Mouse (Mus musculus) WW6 (cell line): Measurements from ENCODE around the gene Gm45713.
"Not testable (repeated sequence)": the region's sequence is repeated elsewhere in the genome, so short reads cannot be mapped to it uniquely, and the experiment has no call there.

Source experiments
- DNase-seq: peaks from one replicate; pipeline ENCODE4 v3.0.0-alpha.2; 2013; ENCODE audit warnings: low read depth, low spot score

The Gm45713 gene

DNA sequence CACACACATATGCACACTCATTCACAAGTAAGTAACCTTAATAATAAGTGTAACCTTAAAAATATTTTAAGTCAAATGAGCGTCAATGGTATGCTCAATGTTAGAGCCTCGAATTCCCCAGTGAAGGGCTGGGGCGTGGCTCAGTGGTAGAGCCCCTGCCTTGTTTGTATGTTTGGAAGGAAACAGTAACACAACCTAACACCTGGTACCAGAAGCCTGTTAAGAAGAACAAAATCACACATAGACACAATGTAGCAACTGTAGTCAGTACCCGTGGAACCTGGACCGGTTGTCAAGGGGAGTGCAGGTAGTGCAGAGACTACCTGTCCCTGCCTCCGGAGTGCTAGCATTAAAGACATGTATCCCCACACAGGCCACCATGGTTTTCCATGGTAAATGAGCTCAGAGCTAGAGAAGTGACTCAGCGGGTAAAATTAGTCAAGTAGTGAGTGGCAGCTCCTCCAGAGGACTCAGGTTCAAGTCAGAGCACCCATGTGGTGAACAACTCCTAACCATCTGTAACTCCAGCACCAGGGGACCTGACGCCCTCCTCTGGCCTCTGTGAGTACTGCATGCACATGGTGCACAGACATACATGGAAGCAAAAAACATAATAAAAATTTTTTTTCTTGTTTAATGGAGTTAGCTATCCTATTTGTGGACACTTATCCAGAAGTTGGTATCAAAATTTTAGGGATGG, 37.3 kb downstream of the Gm45713 start:
- DNase-seq: no peak

DNA sequence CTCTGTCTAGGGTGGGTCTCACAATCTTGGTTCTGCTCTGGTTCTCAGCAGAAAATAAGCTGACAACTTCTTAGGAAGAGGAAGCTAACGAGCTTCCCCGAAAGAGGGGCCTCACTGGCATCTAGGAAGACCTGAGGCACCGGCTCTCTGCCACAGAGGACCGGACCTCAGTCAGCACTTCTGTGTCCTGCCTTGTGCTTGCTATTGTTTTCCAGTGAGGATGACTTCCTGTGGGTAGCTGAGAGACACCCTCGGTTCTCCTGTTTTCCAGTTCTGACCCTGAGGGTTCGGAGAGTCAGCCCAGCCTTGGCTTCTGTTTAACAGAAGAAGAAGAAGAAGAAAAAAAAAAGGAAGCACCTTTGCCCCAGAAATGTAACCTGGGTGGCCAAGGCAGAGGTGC, 38.6 kb downstream of the Gm45713 start:
- DNase-seq: no peak

DNA sequence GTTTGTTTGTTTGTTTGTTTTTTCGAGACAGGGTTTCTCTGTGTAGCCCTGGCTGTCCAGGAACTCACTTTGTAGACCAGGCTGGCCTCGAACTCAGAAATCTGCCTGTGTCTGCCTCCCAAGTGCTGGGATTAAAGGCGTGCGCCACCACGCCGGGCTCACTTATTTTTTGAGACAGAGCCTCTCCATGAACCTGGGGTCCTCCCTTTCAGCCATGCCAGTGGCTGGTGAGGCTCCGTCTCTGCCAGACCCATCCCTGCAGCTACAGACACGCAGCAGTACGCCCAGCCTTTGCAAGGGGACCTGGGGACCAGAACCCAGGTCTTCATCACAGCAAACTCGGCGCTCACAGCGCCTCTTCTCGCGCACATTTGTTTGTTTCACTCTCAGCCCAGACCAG, 40.1 kb downstream of the Gm45713 start:
- DNase-seq: not testable (repeated sequence)

DNA sequence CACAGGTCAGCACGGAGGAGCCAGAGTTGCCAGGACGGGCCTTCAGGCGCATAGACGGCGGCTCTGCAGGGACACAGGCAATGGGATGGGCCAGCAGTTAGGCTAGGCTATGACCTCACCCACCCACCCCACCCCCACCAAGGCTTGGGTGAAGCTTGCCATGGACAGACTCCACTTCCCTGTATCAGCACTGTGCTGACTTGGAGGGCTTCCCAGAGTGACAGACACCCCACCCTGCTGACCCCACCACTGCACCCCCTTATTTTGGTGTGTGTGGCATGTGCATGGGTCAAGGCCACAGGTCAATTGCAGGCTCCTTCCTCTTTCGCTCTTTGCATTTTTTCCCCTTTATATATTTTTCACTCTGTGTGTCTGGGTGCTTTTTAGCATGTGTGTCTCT, 40.7 kb downstream of the Gm45713 start:
- DNase-seq: no peak

DNA sequence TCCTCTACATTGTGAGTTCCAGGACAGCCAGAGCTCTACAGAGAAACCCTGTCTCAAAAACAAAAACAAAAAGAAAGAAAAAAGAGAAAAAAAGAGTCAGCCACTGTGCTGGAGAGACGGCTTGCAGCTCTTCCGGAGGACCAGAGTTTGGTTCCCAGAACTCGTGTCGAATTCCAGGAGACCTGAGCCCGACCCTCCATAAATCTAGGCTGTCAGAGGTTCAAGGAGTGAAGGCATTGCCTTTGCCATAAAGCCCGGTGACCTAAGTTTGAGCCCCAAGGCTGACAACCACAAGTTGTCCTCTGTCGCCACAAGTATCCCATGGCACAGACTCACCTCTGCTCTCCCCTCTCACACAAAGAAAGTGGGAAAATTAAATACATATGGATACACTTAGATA, 41.9 kb downstream of the Gm45713 start:
- no peak for DNase-seq

DNA sequence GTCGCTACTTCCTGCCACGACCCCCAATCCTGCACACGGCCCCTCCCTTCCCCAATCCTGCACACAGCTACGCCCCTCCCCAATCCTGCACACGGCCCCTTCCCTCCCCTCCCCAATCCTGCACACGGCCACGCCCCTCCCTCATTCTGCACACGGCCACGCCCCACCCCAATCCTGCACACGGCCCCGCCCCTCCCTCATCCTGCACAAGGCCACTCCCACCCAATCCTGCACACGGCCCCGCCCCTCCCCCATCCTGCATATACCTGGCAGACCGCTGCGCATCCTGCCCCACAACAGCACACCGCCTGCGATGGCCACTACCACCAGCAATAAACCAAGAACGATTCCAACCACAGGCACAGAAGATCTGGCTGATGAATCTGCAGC, 42.5 kb downstream of the Gm45713 start:
- DNase-seq: no peak

DNA sequence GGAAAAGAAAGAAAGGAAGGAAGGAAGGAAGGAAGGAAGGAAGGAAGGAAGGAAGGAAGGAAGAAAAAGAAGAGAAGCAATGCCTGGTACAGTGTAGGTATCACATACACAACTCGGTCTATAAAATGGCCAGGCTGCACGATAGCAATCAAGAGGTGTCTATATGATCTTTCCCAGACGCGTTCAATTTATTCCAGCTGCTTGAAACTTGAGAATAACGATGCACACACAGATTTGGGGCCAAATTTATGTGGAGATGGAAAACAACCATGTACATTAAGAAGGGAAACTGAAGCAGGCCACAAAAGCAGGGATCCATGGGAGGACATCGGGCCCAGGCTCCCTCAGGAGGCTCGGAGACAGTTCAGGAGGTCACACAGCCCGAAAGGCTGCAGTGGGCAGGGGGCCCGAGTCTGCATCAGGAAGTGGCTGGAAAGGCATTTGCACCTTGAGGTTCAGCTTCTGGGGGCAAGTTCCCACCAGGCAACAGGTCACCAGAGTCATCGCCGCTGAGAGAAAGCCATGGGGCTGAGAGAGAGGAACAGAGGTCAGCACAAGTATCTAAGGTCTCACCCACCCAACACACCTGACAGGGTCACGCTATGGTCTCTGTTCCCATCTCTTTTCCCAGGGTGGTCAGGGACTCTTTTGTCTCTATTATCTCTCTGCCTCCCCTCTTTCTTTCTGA, 43.1 kb downstream of the Gm45713 start:
- no peak for DNase-seq

DNA sequence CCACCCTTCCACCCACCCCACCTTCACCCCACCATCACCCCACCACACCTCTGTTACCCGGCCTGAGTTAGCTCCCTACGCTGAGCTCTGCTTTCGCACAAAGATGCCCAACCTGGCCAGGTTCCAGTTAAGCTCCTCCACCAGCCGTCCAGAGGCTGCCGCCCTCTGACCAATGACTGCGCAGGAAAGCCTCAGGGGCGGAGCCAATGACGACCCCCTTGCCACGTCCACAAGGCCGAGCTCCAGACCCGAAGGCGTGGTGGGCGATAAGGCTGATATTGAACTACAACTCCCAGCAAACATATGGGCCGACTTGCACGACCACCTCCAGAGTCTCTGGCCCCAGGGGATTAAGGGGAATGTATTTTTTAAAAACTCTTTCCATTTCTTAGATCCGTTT, 44.0 kb downstream of the Gm45713 start, which contains the start of gene Rcn3:
TSS of gene Rcn3 (minus strand) at position 174 of the 400 bp plus-strand sequence.
- no peak for DNase-seq

DNA sequence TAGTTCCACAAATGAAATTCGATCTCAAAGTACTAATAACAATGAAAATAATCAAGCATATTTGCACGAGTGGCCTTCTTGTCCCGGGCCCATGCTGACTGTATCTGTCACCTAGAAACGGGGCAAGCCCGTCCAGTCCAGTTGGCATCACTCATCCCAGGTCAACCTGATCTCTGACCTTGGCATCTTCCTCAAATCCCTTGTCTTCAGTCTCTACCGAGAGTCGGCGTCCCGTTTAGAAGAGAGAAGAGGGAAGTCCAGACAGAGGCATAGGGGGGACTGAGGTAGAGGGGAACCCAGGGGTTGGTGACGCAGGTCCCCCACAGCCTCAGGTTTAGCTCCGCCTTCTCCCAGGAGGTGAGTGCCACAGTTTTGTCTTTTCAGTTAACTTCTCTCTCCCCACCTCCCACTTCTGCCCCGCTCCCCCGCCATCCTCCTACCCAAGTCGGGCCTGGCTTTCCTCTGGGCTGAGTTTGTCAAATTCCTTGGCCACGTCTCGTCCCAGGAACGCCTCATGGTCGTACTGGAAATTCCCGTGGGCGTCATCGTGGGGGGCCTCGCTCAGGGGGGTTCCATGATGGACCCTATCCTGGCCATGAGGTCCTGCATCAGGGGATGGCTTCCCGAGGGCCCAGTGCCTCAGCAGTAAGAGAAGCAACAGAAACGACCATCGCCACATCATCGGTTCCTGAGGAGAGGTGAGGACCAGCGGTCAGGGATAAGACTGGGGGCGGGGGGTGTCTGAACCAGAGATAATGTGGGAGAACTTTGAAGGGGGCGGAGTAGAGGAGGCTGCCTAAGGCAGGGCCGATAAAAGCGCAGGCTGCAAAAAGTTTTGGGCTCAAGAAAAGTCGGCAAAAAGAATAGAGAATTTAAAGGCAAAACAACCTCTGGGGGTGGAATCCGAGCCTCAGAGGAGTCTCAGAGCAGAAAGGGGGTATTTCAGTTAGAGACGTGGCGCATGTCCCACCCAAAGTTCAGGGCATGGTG, 44.7 kb downstream of the Gm45713 start:
- no peak for DNase-seq

DNA sequence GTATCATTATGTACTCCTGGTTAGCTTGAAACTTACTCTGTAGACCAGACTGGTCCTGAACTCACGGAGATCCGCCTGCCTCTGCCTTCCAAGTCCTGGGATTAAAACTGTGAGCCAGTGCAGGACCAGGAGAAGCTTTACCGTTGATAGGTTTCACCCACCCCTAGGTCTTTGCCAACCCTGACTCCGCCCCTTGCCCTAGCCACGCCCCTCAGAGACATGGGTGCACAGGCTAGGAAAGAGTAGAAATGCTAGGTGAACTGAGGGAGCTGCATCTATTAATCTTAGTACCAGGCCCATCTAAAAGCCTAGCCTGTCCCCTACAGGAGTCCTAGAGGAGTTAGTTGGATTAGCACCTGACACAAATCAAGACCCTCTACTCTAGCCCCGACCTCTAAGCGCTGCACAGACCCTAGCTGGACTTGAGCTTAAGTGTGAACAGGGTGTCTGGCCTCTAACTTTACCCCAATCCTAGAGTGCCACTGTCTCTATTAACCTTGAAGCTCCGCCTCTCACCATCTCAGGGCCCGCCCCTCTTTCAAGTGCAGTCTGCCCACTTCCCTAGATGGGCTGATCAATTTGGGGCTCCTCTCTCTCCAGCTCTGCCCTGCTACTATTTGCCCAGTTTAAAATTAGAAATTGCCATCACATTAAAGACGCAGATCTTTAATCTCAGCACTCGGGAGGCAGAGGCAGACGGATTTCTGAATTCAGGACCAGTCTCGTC, 45.6 kb downstream of the Gm45713 start:
- no peak for DNase-seq

DNA sequence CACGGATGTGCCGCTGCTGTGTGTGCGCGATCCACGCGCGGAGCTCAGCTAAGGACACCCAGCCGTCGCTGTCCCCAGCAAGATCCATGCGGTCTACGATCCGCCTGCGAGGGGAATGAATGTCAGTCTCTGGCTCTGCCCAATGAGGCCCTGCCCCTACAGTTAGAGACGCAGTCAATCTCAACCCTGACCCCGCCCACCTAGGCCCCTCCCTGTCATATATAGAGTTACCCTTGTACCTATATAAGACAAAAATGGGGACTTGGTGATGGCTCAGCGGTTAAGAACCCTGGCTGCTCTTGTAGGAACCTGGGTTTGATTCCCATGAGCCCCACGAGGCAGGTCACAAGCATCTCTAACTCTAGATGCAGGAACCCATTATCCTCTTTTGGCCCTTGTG, 47.4 kb downstream of the Gm45713 start:
- DNase-seq: no peak

DNA sequence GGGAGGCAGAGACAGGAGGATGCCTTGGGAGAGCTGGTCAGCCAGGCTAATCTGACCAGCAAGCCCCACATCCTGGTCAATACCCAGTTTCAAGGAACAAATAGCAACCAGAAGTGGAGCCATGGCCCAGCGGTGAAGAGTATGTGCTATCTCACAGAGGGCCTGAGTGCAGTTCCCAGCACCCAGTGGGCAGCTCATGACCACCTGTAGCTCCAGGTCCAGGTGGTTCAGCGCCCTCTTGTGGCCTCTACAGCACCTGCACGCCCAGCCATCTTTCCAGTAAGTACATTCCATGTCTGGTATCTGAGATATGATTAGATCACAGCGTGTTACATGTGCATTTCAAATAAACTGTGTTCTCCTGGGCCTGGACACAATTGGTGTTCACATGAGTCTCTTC, 49.9 kb downstream of the Gm45713 start:
- no peak for DNase-seq

DNA sequence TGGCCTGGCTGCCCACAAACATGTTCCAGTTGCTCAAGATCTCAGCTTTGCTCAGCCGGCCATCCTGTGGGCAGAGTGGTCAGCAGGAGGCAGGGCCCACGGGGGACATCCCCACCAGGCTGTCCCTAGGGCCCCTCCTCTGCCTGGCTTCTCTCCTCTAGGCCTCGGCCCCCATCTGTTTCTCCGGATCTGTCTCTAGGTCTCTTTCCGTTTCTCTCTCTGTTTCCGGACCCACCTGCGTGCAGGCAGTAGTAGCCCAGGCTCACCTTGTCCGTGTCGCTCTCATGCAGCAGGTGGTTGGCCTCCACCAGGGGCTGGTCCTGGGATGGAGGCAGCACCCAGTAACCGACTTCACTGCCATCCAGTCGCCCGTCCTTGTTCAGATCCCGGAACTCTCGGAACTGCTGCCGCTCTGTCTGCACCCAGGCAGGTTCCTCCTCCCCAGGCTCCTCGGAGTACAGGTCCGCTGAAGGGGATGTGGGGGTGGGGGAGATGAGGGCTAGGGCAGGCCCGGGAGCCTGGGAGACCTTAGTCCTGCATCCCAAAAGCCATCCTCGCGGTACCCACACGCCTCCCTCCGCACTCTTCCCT, 52.6 kb downstream of the Gm45713 start:
- no peak for DNase-seq

DNA sequence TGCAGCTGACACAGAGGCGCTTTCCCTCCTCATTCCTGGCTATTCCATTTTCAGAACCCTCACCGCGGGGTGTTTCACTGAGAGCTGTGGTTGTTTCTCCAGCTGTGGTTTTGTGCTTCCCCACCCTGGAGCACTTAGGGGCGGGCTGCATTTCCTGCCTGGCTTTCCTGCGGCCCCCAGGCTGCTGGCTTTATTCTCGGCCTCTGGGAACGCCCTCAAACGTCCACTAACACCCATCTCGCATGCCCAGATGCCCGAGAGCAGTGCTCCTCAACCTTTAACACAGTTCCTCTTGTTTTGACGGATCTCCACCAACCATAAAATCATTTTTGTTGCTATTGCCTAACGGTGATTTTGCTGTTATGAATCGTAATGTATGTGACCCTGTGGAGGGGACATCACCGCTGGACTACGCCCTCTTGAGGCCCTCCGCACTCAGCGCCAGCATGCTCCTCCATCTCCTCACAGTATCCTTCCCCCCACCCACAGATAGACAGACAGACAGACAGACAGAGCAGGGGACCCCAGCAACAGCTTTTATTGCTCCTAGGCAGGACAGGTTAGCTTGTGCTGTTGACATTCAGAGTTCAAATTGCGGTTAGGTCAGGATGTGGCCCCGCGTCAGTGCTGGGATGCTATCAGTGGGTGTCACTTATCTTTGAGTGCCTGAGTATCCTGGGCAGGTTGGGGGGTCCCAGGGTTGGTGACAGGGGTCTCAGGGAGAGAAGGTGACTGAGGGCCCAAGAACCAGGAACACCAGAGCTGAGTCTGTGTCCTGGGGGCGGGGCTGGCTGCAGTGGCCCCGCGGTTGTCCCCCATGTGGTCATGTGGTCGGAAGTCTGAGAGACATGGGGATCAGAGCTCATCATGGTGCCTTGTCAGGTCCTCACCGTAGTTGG, 53.4 kb downstream of the Gm45713 start:
- no peak for DNase-seq

DNA sequence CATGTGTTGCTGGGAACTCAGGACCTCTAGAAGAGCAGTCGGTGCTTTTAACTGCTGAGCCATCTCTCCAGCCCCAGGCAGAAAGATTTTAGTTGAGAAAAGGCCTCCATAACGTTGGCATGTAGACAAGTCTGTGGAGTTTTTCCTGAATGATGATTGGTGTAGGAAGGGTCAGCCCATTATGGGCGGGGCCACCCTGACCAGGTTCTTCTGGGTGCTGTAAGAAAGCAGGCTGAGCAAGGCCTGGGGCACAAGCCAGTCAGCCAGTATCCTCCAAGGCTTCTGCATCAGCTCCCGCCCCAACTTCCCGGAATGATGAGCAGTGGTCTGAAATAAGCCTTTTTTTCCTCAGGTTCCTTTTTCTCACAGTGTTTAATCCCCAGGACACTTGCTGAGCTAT, 55.0 kb downstream of the Gm45713 start:
- no peak for DNase-seq

DNA sequence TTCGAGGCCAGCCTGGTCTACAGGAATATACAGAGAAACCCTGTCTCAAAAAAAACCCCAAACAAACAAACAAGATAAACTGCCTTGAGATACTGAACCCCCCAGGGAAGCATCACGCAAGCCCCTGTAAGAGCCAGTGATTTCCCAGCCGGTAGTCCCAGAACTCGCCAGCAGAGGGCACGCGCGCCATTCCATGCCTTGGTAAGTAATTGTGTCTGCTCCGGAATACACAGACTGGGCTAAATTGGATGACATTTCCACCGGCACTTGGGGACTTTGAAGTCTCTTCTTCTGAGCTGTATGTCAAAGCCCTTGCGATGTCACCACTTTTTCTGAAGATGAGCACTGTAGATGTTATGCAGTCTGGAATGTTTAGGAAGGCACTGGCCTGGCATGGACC, 56.2 kb downstream of the Gm45713 start:
- DNase-seq: no peak

DNA sequence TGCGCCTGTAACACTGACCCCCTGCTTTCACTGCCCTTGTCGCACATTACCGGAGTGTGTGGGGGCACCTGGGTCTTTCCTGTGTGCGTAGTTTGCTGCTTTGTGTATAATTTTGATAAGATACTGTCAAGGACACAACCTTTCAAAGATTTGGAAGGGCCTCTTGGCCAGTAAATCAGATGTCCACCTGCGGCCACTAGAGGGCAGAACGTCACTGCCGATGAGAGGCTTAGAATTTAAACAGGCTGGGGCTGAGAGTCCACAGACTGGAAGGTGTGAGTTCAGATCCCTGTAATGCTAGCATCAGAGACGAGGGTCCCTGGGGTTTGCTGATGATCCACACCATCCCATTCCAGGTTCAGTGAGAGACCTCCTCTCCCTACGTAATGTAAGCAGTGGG, 57.5 kb downstream of the Gm45713 start:
- no peak for DNase-seq

DNA sequence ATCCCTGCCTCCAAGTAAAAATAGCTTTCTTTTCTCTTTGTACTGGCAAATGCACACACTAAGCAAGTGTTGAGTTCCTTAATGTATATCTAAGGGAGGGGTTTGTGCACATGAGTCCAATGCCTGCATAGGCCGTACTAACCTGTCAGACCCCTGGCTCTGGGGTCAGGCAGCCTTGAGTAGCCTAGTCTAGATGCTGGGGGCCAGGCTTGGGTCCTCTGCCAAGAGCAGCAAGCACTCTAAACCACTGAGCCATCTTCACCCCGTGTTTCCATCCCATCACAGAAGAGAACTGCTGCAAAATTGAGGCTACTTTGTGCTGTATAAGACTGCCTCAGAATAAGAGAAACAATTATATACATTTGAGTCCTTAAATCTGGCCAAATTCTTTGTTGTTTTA, 58.2 kb downstream of the Gm45713 start:
- DNase-seq: no peak

DNA sequence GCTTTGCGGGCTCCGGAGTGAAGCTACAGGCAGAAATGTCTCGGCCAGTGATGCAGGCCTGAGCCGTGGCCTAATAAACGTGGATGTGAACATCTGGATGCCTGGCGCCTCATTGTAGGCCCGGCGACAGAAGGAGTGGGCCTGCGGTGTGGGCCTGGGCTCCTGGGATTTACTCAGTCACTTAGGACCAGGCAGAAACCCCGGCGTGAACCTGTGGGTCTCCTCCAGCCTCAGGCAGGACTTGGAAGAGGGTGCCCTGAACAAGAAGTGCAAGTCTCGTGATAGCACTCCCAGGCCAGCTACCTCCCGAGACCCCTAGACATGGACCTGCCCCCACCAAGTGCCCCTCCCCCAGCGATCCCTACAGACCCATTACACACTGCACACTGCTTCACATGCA, 58.7 kb downstream of the Gm45713 start:
- DNase-seq: no peak

DNA sequence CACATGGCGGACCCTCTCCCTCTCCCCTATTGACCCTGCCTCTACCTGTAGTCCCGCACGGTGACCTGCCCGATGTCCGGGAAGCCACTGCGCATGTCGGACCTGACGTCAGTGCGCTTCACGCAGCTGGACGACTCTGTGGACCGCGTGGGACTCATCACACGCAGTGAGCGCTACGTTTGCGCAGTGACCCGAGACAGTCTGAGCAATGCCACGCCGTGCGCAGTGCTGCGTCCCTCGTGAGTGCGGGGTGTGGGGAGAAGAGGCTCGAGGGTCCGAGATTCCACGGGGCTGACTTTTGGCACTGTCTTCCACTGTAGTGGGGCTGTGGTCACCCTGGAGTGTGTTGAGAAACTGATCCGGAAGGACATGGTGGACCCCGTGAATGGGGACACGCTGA, 59.5 kb downstream of the Gm45713 start:
- DNase-seq: no peak
